Mouse (Mus musculus) adipose tissue, adult 10 weeks (tissue): ENCODE measurements around the gene Eln. TPM values are rescaled to one million over a fixed set of nuclear protein-coding genes. Genes with fewer than 3 reads are reported as not detected.

ENCODE experiments used
- polyA plus RNA-seq: library from polyadenylated mRNA; stranded (reverse); fragments of 350-450 nt; fragmentation: Illumina TruSeq; extraction: RNeasy Lipid Tissue Mini Kit (QIAGEN cat#74804); gene quantifications from one replicate; pipeline ENCODE4 v1.2.3, GENCODE M21; 2014; ENCODE audit warnings: low read depth, low replicate concordance

The Eln gene
- polyA plus RNA-seq, result 68.2 TPM

GRCm38 (mm10) chr5:134746890-134747511 is at the start of gene Eln:
TSS of gene Eln (minus strand) at chr5:134747323.

GRCm38 (mm10) chr5:134688086-134688717 is 58.9 kb downstream of the Eln start, which contains the start of gene Limk1:
TSS of gene Limk1 (minus strand) at chr5:134688598.

Other genes with a start within 250 kb of the Eln start
- gene Clip2, start 194.9 kb downstream of the Eln start, polyA plus RNA-seq, result 11.2 TPM
- gene Syna, start 187.2 kb downstream of the Eln start, polyA plus RNA-seq, result 1.6 TPM
- gene Rfc2, start 166.0 kb downstream of the Eln start, polyA plus RNA-seq, result 63.9 TPM
- gene Lat2, start 132.3 kb downstream of the Eln start, polyA plus RNA-seq, result 6.7 TPM
- 186 TPM for gene Eif4h, start 107.8 kb downstream of the Eln start, polyA plus RNA-seq
- gene Limk1, start 58.7 kb downstream of the Eln start, polyA plus RNA-seq, result 8.1 TPM
- gene Tmem270, start 159.4 kb upstream of the Eln start, polyA plus RNA-seq, result 2.6 TPM
- not detected for gene Cldn13, start 168.2 kb upstream of the Eln start, polyA plus RNA-seq
- gene Mettl27, start 185.0 kb upstream of the Eln start, polyA plus RNA-seq, result 47.4 TPM
- gene Cldn4, start 199.6 kb upstream of the Eln start, polyA plus RNA-seq, result 70.5 TPM
- 215 TPM for gene Cldn3, start 238.9 kb upstream of the Eln start, polyA plus RNA-seq